In the genomic region with DNA sequence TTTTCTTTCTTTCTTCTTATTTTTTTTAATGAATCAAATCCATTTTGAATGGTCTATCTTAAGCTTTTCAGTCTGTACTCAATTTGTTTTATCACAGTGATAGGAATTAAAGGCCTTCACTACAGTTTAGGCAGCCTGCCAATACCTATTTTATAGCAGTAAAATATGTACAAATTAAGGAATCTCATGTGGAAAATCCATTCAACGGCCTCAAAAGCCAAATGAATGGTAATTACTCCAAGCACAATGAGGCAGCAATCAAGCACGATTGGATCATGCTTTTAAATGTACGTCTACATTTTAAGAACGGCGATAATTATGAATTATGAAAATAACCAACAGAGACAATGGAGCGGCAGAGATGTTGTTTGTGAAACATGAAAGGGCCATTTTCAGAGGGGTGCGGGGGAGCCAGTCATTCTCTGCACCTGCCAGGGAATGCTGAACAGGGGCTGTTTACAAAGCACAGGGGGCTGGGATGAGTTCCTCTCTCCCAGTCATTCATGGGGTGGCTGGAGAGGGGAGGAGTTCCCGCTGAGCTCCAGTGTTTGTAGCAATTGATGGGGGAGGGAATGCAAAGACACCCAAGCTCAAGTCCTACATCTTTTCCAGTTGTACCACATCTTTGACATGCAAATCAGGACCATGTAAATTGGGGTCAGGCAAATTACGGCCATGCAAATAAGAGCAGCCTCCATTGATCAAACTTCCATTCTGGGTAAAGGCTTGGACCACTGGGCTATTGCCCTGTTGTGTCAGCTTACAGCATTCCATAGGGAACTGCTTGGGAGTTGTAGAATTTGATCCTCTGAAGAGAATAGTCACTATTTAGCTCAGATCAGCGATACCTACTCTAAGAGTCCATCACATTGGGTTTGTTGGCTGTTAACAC, we compare ENCODE assay signal across 12 mouse cellular contexts.
DNase-seq lines count a peak whose midpoint lies in the region; ATAC-seq lines count a peak whose summit lies in the region.
"Had no signal": no experiment of that assay in that cellular context is flagged by ENCODE, and none has a peak within 500 bp of the region (broad histone marks: within the 10 kb centered on the region; RNA-seq: fewer than 3 reads in every experiment).

No protein-coding gene starts in this region.

- peak; percentile 75 for ATAC-seq in hindbrain, embryonic 11.5 days (ENCODE audit: low FRiP score)
- ATAC-seq in hindbrain, embryonic 12.5 days (ENCODE audit: low FRiP score) = peak; percentile 80
- ATAC-seq in midbrain, embryonic 15.5 days (replicated peaks) = peak; percentile 52; the same call in 1 of the 2 replicates

- WGBS in hindbrain, embryonic 11.5 days = 42% methylated on average over 10 of the region's 10 CpGs
- WGBS in hindbrain, embryonic 10.5 days = 50% methylated on average over 10 of the region's 10 CpGs
- WGBS in hindbrain, embryonic 12.5 days = 36% methylated on average over 10 of the region's 10 CpGs
- WGBS in midbrain, embryonic 15.5 days = 29% methylated on average over 10 of the region's 10 CpGs

- H3K27me3 ChIP-seq in hindbrain, embryonic 11.5 days (ENCODE audit: control insufficient read depth, insufficient read depth, low read length) = no peaks in the 10 kb centered on the region
- no peaks in the 10 kb centered on the region for H3K27me3 ChIP-seq in hindbrain, embryonic 10.5 days (ENCODE audit: insufficient read depth, poor library complexity, severe bottlenecking)
- no peaks in the 10 kb centered on the region for H3K27me3 ChIP-seq in hindbrain, embryonic 12.5 days
- no peaks in the 10 kb centered on the region for H3K27me3 ChIP-seq in midbrain, embryonic 15.5 days (replicated peaks)
- H3K27me3 ChIP-seq: liver, embryonic 13.5 days had no signal

- no peaks in the 10 kb centered on the region for H3K36me3 ChIP-seq in hindbrain, embryonic 11.5 days (ENCODE audit: control insufficient read depth, insufficient read depth, low read length)
- H3K36me3 ChIP-seq in hindbrain, embryonic 10.5 days = no peaks in the 10 kb centered on the region
- H3K36me3 ChIP-seq in hindbrain, embryonic 12.5 days = no peaks in the 10 kb centered on the region
- no peaks in the 10 kb centered on the region for H3K36me3 ChIP-seq in midbrain, embryonic 15.5 days (replicated peaks)
- H3K36me3 ChIP-seq: liver, embryonic 13.5 days had no signal

- H3K9me3 ChIP-seq in hindbrain, embryonic 11.5 days (ENCODE audit: control insufficient read depth, low read length) = no peaks in the 10 kb centered on the region
- no peaks in the 10 kb centered on the region for H3K9me3 ChIP-seq in hindbrain, embryonic 10.5 days
- H3K9me3 ChIP-seq in hindbrain, embryonic 12.5 days (replicated peaks) = no peaks in the 10 kb centered on the region
- no peaks in the 10 kb centered on the region for H3K9me3 ChIP-seq in midbrain, embryonic 15.5 days

- H3K9ac ChIP-seq in hindbrain, embryonic 11.5 days (ENCODE audit: low read depth, low read length) = no peak overlapping the region
- no peak overlapping the region for H3K9ac ChIP-seq in hindbrain, embryonic 12.5 days
- H3K9ac ChIP-seq in midbrain, embryonic 15.5 days = no peak overlapping the region
- H3K9ac ChIP-seq: liver, embryonic 13.5 days had no signal

- H3K27ac ChIP-seq in hindbrain, embryonic 11.5 days (ENCODE audit: low read depth, low read length) = no peak overlapping the region
- no peak overlapping the region for H3K27ac ChIP-seq in hindbrain, embryonic 10.5 days
- no peak overlapping the region for H3K27ac ChIP-seq in hindbrain, embryonic 12.5 days
- no peak overlapping the region for H3K27ac ChIP-seq in midbrain, embryonic 15.5 days
- H3K27ac ChIP-seq: gastrocnemius, adult 2 months; liver, embryonic 13.5 days; stomach, postnatal 0 days had no signal

- H3K4me3 ChIP-seq in hindbrain, embryonic 11.5 days (ENCODE audit: low read depth, low read length) = no peak overlapping the region
- no peak overlapping the region for H3K4me3 ChIP-seq in hindbrain, embryonic 10.5 days
- H3K4me3 ChIP-seq in hindbrain, embryonic 12.5 days = no peak overlapping the region
- H3K4me3 ChIP-seq in midbrain, embryonic 15.5 days = no peak overlapping the region
- H3K4me3 ChIP-seq: gastrocnemius, adult 2 months; liver, embryonic 13.5 days had no signal

- no peak overlapping the region for H3K4me2 ChIP-seq in hindbrain, embryonic 11.5 days (replicated peaks; ENCODE audit: low read depth, low read length)
- H3K4me2 ChIP-seq in hindbrain, embryonic 12.5 days (replicated peaks) = 0 out of 2 replicates have a peak overlapping the region, but pooled peaks have one; percentile 6
- H3K4me2 ChIP-seq in midbrain, embryonic 15.5 days = no peak overlapping the region
- H3K4me2 ChIP-seq: liver, embryonic 13.5 days had no signal

- no peaks in the 10 kb centered on the region for H3K4me1 ChIP-seq in hindbrain, embryonic 11.5 days (replicated peaks; ENCODE audit: control insufficient read depth, insufficient read depth, low read length)
- H3K4me1 ChIP-seq in hindbrain, embryonic 10.5 days (replicated peaks) = peaks cover 7% of the 10 kb centered on the region
- H3K4me1 ChIP-seq in hindbrain, embryonic 12.5 days = peaks cover 7% of the 10 kb centered on the region; the same call in 1 of the 2 replicates
- peaks cover 3% of the 10 kb centered on the region; the same call in 1 of the 2 replicates for H3K4me1 ChIP-seq in midbrain, embryonic 15.5 days
- H3K4me1 ChIP-seq: liver, embryonic 13.5 days had no signal

- DNase-seq in hindbrain, embryonic 11.5 days (ENCODE audit: low spot score) = peak; percentile 24
- DNase-seq in hindbrain, embryonic 10.5 days (ENCODE audit: low spot score) = no peak
- DNase-seq in R1 (ENCODE audit: low read depth, low spot score) = peak; percentile 82
- DNase-seq in urinary bladder, postnatal 36 days (ENCODE audit: low spot score in 2 of 2) = no peak
- no peak for DNase-seq in heart, adult 18-20 months
- DNase-seq in urinary bladder, postnatal 10 days (ENCODE audit: low spot score) = no peak
- DNase-seq: B cell, adult 2 months; gastrocnemius, adult 2 months; liver, embryonic 13.5 days had no signal

Comparison
In these comparisons a context has a peak if more than half of its experiments do, and no peak if none do; other contexts are left out.
1. DNase-seq: peak in hindbrain, embryonic 11.5 days (single experiment) and R1 (single experiment); none in hindbrain, embryonic 10.5 days (single experiment), urinary bladder, postnatal 36 days (0 of 2), heart, adult 18-20 months (0 of 2) and urinary bladder, postnatal 10 days (single experiment).
2. Peak in every context shown above with its lines, with median percentiles within 50 percentile points of each other: ATAC-seq.